Mouse (Mus musculus) MEL (cell line): Measurements from ENCODE around the gene Fam222b.

Experiments
- EP300 ChIP-seq, 2 experiments: IDR thresholded peaks; 2 replicates each; pipeline ENCODE4 v1.6.1; 2011; ENCODE audit warnings: improper control_type of control experiment in 2 of 2, low read length in 2 of 2, low read depth in 1 of 2, mild to moderate bottlenecking in 1 of 2
- POLR2A ChIP-seq, 2 experiments: IDR thresholded peaks; 2 replicates each; pipeline ENCODE4 v1.6.1; 2011 to 2012; ENCODE audit warnings: low read length in 2 of 2, mild to moderate bottlenecking in 2 of 2, control low read depth in 1 of 2, improper control_type of control experiment in 1 of 2, low read depth in 1 of 2, moderate library complexity in 1 of 2; ENCODE audit not compliant: control insufficient read depth in 1 of 2, insufficient read depth in 1 of 2, poor library complexity in 1 of 2

DNA sequence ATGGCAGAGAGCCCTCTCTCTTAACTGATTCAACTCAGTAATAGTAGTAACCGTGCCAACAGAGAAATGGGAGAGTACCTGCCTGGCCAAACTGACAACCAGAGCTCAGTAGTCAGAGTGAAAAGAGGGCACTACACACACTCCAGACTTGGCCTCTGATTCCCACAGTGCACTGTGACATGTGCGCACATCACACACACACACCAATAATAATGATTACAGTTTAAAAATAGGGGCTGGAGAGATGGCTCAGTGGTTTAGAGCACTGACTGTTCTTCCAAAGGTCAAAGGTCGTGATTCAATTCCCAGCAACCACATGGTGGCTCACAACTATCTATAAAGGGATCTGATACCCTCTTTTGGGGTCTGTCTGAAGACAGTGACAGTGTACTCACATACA, 43.6 kb downstream of the Fam222b start:
- TF ChIP-seq POLR2A (IDR thresholded peaks at IDR 0.05; ENCODE audit: control insufficient read depth in 1 of 2, insufficient read depth in 1 of 2, low read depth in 1 of 2, low read length in 2 of 2, poor library complexity in 1 of 2) (no peak), EP300 (IDR thresholded peaks at IDR 0.05; ENCODE audit: low read depth in 1 of 2, low read length in 2 of 2) (no peak)
